Mouse (Mus musculus): ENCODE measurements around the gene Ppp1r1b. TPM values are rescaled to one million over a fixed set of nuclear protein-coding genes. Genes with fewer than 3 reads are reported as not detected.

The Ppp1r1b gene
- polyA plus RNA-seq, 1 experiment from 2014 or later, result 0.13 TPM

DNA sequence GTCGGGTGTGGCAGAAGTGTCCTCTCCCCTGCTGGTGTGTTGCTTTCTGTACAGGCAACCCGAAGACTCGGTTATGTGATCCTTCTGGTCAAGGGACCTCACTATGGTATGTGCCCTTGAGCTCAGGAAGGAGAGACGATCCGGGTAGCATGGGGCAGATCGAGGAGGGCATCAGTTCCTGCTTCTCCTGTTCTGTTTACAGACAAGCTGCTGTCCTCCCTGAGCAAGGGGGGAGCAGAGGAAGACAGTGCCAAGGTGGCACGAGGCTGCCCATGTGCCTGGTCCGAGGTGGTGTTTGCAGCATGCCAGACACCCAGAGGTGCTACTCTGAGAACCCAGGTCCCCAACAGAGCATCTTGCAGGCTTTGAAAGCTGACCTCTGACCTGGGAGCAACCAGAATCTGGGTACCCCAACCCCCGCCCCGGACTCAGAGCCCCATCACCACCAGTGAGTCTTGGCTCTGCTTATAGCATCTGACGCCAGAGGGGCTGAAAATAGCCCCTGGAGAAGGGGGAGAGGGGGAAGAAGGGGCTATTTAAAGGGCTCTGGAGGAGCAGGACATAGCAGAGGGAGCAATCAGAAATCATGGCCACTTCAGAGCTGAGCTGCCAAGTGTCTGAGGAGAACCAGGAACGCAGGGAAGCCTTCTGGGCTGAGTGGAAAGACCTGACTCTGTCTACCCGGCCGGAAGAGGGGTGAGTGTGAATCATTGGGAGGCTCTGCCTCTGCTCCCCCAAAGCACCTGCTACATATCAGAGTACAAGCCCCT, 35.2 kb downstream of the Ppp1r1b start, which contains the start of gene Tcap:
Tcap (plus strand) TSS at position 551 of the 770 bp plus-strand sequence.
- WGBS, result 66% methylated on average over 14 of the region's 14 CpGs
- H3K4me2 ChIP-seq (replicated peaks), result no peak within 1 kb of the TSS
- no peak within 1 kb of the TSS for H3K27ac ChIP-seq
- H3K9me3 ChIP-seq, result no peaks in the 10 kb centered on the region
- H3K36me3 ChIP-seq, result peaks cover 27% of the 10 kb centered on the region
- no peaks in the 10 kb centered on the region for H3K4me1 ChIP-seq
- no peak for ATAC-seq (ENCODE audit: low FRiP score, low read depth)
- H3K4me3 ChIP-seq, result no peak within 1 kb of the TSS
- H3K27me3 ChIP-seq (replicated peaks), result peaks cover 52% of the 10 kb centered on the region
- H3K9ac ChIP-seq, result no peak within 1 kb of the TSS

DNA sequence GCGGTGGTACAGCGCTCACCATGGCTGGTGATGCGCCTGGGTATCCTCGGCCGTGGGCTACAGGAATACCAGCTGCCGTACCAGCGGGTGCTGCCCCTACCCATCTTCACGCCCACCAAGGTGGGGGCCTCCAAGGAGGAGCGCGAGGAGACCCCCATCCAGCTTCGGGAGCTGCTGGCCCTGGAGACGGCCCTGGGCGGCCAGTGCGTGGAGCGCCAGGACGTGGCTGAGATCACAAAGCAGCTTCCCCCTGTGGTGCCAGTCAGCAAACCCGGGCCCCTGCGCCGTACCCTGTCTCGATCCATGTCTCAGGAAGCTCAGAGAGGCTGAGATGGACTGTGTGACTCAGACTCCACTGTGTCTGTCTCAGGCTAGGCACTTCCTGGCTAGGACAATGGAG, 36.0 kb downstream of the Ppp1r1b start:
- Histone ChIP-seq H3K27me3 (replicated peaks) (peaks cover 59% of the 10 kb centered on the region), H3K9ac (no peak overlapping the region), H3K36me3 (peaks cover 20% of the 10 kb centered on the region), H3K9me3 (no peaks in the 10 kb centered on the region), H3K27ac (no peak overlapping the region), H3K4me1 (0 out of 2 replicates have a peak, but pooled peaks cover 4% of the 10 kb centered on the region), H3K4me3 (no peak overlapping the region), H3K4me2 (replicated peaks) (no peak overlapping the region)
- no peak for ATAC-seq (ENCODE audit: low FRiP score, low read depth)
- 75% methylated on average over 20 of the region's 20 CpGs for WGBS

GRCm38 (mm10) chr11:98384721-98385637, 36.8 kb downstream of the Ppp1r1b start:
- 64% methylated on average over 8 of the region's 8 CpGs for WGBS
- no peak overlapping the region for H3K4me3 ChIP-seq
- no peaks in the 10 kb centered on the region for H3K9me3 ChIP-seq
- H3K27me3 ChIP-seq (replicated peaks), result peaks cover 60% of the 10 kb centered on the region
- no peak overlapping the region for H3K27ac ChIP-seq
- no peak for ATAC-seq (ENCODE audit: low FRiP score, low read depth)
- H3K36me3 ChIP-seq, result peaks cover 12% of the 10 kb centered on the region
- H3K9ac ChIP-seq, result no peak overlapping the region
- 0 out of 2 replicates have a peak, but pooled peaks cover 6% of the 10 kb centered on the region for H3K4me1 ChIP-seq
- H3K4me2 ChIP-seq (replicated peaks), result no peak overlapping the region

GRCm38 (mm10) chr11:98385638-98386585, 37.7 kb downstream of the Ppp1r1b start, which contains the start of gene Pnmt:
Gene Pnmt, plus strand, starts transcription at chr11:98386450.
- WGBS, result 48% methylated on average over 25 of the region's 25 CpGs
- Histone ChIP-seq H3K27me3 (replicated peaks) (peaks cover 69% of the 10 kb centered on the region), H3K4me1 (0 out of 2 replicates have a peak, but pooled peaks cover 6% of the 10 kb centered on the region), H3K9ac (peak within 1 kb of the TSS; percentile 6; the same call in 1 of the 2 replicates), H3K9me3 (no peaks in the 10 kb centered on the region), H3K4me3 (no peak within 1 kb of the TSS), H3K27ac (no peak within 1 kb of the TSS), H3K4me2 (replicated peaks) (peak within 1 kb of the TSS; percentile 23), H3K36me3 (0 out of 2 replicates have a peak, but pooled peaks cover 3% of the 10 kb centered on the region)
- no peak for ATAC-seq (ENCODE audit: low FRiP score, low read depth)

DNA sequence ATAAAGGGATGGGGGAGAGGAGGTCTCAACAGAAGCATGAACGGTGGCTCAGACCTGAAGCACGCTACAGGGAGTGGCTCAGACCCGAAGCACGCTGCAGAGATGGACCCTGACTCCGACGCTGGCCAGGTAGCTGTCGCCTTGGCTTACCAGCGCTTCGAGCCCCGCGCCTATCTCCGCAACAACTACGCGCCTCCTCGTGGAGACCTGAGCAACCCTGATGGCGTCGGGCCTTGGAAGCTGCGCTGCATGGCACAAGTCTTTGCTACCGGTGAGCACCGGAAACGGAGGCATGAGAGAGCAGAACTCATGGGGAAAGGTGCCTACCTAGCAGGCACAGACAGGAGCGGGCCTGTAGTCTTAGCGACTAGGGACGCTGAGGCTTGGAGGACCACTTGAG, 38.4 kb downstream of the Ppp1r1b start:
- Histone ChIP-seq H3K4me1 (0 out of 2 replicates have a peak, but pooled peaks cover 6% of the 10 kb centered on the region), H3K9me3 (no peaks in the 10 kb centered on the region), H3K27ac (no peak overlapping the region), H3K36me3 (0 out of 2 replicates have a peak, but pooled peaks cover 1% of the 10 kb centered on the region), H3K4me3 (no peak overlapping the region), H3K4me2 (replicated peaks) (peak overlapping the region; percentile 23), H3K9ac (peak overlapping the region; percentile 6; the same call in 1 of the 2 replicates), H3K27me3 (replicated peaks) (peaks cover 74% of the 10 kb centered on the region)
- WGBS, result 16% methylated on average over 24 of the region's 24 CpGs
- ATAC-seq (ENCODE audit: low FRiP score, low read depth), result no peak

DNA sequence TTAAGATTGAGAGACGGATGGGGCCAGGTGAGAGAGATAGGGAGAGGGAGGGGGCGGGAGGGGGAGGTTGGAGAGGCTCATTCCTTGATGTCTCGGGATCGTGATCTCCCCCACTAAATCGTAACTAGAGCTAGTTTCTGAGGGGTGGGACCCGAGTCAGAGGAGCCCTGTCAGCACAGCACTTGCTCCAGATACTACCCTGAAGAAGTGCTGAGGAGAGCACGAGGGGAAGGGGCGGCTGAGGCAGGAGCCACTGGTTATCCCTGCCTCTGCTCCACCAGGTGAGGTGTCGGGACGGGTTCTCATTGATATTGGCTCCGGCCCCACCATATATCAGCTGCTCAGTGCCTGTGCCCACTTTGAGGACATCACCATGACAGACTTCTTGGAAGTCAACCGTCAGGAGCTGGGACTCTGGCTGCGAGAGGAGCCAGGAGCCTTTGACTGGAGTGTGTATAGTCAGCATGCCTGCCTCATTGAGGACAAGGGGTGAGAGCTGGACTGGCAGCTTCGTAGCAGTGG, 38.9 kb downstream of the Ppp1r1b start:
- H3K4me2 ChIP-seq (replicated peaks), result peak overlapping the region; percentile 23; the same call in 1 of the 2 replicates
- H3K27ac ChIP-seq, result no peak overlapping the region

GRCm38 (mm10) chr11:98388282-98388681, 40.1 kb downstream of the Ppp1r1b start:
- no peak overlapping the region for H3K27ac ChIP-seq
- H3K4me2 ChIP-seq (replicated peaks), result no peak overlapping the region
- no peak for ATAC-seq (ENCODE audit: low FRiP score, low read depth)
- peaks cover 81% of the 10 kb centered on the region for H3K27me3 ChIP-seq (replicated peaks)
- WGBS, result 77% methylated on average over 10 of the region's 10 CpGs
- H3K36me3 ChIP-seq, result no peaks in the 10 kb centered on the region
- peaks cover 8% of the 10 kb centered on the region; the same call in 1 of the 2 replicates for H3K4me1 ChIP-seq
- H3K4me3 ChIP-seq, result no peak overlapping the region
- 0 out of 2 replicates have a peak overlapping the region, but pooled peaks have one; percentile 17 for H3K9ac ChIP-seq
- H3K9me3 ChIP-seq, result no peaks in the 10 kb centered on the region

More for the DNA sequence above, 38.9 kb downstream of the Ppp1r1b start:
- Histone ChIP-seq H3K4me3 (no peak overlapping the region), H3K36me3 (no peaks in the 10 kb centered on the region), H3K9me3 (no peaks in the 10 kb centered on the region), H3K9ac (no peak overlapping the region), H3K27me3 (replicated peaks) (peaks cover 77% of the 10 kb centered on the region), H3K4me1 (0 out of 2 replicates have a peak, but pooled peaks cover 6% of the 10 kb centered on the region)
- ATAC-seq (ENCODE audit: low FRiP score, low read depth), result no peak
- 56% methylated on average over 14 of the region's 14 CpGs for WGBS

- peaks cover 15% of the 10 kb centered on the region; the same call in 1 of the 2 replicates for H3K4me1 ChIP-seq
Observed at GRCm38 (mm10) chr11:98389221-98389780, 41.1 kb downstream of the Ppp1r1b start.

GRCm38 (mm10) chr11:98390141-98390540, 41.9 kb downstream of the Ppp1r1b start:
- Histone ChIP-seq H3K4me2 (replicated peaks) (no peak overlapping the region), H3K9ac (no peak overlapping the region), H3K4me3 (no peak overlapping the region), H3K4me1 (peaks cover 17% of the 10 kb centered on the region; the same call in 1 of the 2 replicates), H3K36me3 (no peaks in the 10 kb centered on the region), H3K27me3 (replicated peaks) (peaks cover 63% of the 10 kb centered on the region), H3K27ac (no peak overlapping the region), H3K9me3 (no peaks in the 10 kb centered on the region)
- 74% methylated on average over 12 of the region's 12 CpGs for WGBS
- no peak for ATAC-seq (ENCODE audit: low FRiP score, low read depth)

More at GRCm38 (mm10) chr11:98389221-98389780, 41.1 kb downstream of the Ppp1r1b start:
- no peaks in the 10 kb centered on the region for H3K9me3 ChIP-seq
- no peak overlapping the region for H3K4me2 ChIP-seq (replicated peaks)
- no peak overlapping the region for H3K27ac ChIP-seq
- no peak for ATAC-seq (ENCODE audit: low FRiP score, low read depth)
- no peak overlapping the region for H3K9ac ChIP-seq
- H3K27me3 ChIP-seq (replicated peaks), result peaks cover 71% of the 10 kb centered on the region
- no peak overlapping the region for H3K4me3 ChIP-seq
- H3K36me3 ChIP-seq, result no peaks in the 10 kb centered on the region
- WGBS, result 23% methylated on average over 9 of the region's 9 CpGs

DNA sequence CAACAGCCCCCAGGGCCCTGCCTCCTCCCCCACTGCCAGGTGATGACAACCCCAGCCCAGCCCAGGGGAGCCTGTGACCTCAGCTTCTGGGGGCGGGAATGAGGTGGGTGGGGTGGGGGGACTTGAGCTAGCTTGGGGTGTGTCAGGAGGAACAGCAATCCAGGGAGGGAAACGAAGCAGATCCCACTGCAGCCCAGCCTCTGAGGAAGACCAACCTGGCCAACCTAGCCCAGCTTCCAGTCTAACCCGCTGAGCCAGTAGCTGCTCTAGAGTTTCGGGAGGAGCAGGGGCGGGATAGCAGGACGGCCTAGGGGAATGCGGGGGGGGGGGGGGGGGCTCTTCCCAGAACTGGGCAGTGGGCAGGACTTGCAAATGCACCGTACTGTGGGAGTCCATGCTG, 43.8 kb downstream of the Ppp1r1b start:
- peaks cover 18% of the 10 kb centered on the region; the same call in 1 of the 2 replicates for H3K4me1 ChIP-seq
- no peak overlapping the region for H3K4me2 ChIP-seq (replicated peaks)
- 12% methylated on average over 7 of the region's 8 CpGs for WGBS
- H3K9ac ChIP-seq, result no peak overlapping the region
- H3K27ac ChIP-seq, result no peak overlapping the region
- no peaks in the 10 kb centered on the region for H3K9me3 ChIP-seq
- ATAC-seq (ENCODE audit: low FRiP score, low read depth), result no peak
- H3K36me3 ChIP-seq, result no peaks in the 10 kb centered on the region
- peaks cover 44% of the 10 kb centered on the region for H3K27me3 ChIP-seq (replicated peaks)
- H3K4me3 ChIP-seq, result no peak overlapping the region
